ENCODE assay signal across 22 mouse cellular contexts in genomic region chr10:68388138-68388537, GRCm38 (mm10).
DNase-seq lines count a peak whose midpoint lies in the region; ATAC-seq lines count a peak whose summit lies in the region.
"Had no signal": no experiment of that assay in that cellular context is flagged by ENCODE, and none has a peak within 500 bp of the region (broad histone marks: within the 10 kb centered on the region; RNA-seq: fewer than 3 reads in every experiment).

No protein-coding gene starts in this region.

- H3K27me3 ChIP-seq in embryonic facial prominence, embryonic 13.5 days, result no peaks in the 10 kb centered on the region
- H3K27me3 ChIP-seq in embryonic facial prominence, embryonic 10.5 days (replicated peaks; ENCODE audit: low read depth, poor library complexity, severe bottlenecking), result no peaks in the 10 kb centered on the region
- H3K27me3 ChIP-seq in intestine, embryonic 15.5 days (replicated peaks), result no peaks in the 10 kb centered on the region
- H3K27me3 ChIP-seq: embryonic facial prominence, embryonic 12.5 days; forebrain, embryonic 13.5 days; hindbrain, embryonic 13.5 days had no signal

- ATAC-seq in embryonic facial prominence, embryonic 13.5 days (ENCODE audit: insufficient number of reproducible peaks, insufficient read depth, low FRiP score, low TSS enrichment, low read depth), result peak; percentile 10; the same call in 1 of the 2 replicates
- ATAC-seq in intestine, embryonic 15.5 days, result peak; percentile 83
- ATAC-seq in erythroblast, adult 5-6 weeks (replicated peaks; ENCODE audit: low FRiP score, poor library complexity, severe bottlenecking), result no peak
- ATAC-seq: activated CD4-positive, CD25-positive, alpha-beta regulatory T cell, adult 4 months; forebrain, embryonic 13.5 days; forebrain, embryonic 16.5 days; hindbrain, embryonic 16.5 days had no signal

- WGBS in embryonic facial prominence, embryonic 13.5 days, result 80% methylated on average over 7 of the region's 7 CpGs
- 86% methylated on average over 7 of the region's 7 CpGs for WGBS in embryonic facial prominence, embryonic 10.5 days
- 64% methylated on average over 7 of the region's 7 CpGs for WGBS in intestine, embryonic 15.5 days
- WGBS in large intestine, adult 2 months, result 30% methylated on average over 7 of the region's 7 CpGs

- no peak overlapping the region for H3K4me2 ChIP-seq in embryonic facial prominence, embryonic 13.5 days
- no peak overlapping the region for H3K4me2 ChIP-seq in intestine, embryonic 15.5 days (replicated peaks)
- H3K4me2 ChIP-seq: embryonic facial prominence, embryonic 12.5 days; forebrain, embryonic 13.5 days; heart, embryonic 11.5 days; hindbrain, embryonic 13.5 days had no signal

- no peaks in the 10 kb centered on the region for H3K9me3 ChIP-seq in embryonic facial prominence, embryonic 13.5 days
- H3K9me3 ChIP-seq in embryonic facial prominence, embryonic 10.5 days, result no peaks in the 10 kb centered on the region
- H3K9me3 ChIP-seq in intestine, embryonic 15.5 days, result no peaks in the 10 kb centered on the region
- H3K9me3 ChIP-seq: embryonic facial prominence, embryonic 12.5 days; forebrain, embryonic 10.5 days; hindbrain, embryonic 10.5 days; hindbrain, embryonic 13.5 days had no signal

- H3K4me3 ChIP-seq in embryonic facial prominence, embryonic 13.5 days, result no peak overlapping the region
- H3K4me3 ChIP-seq in embryonic facial prominence, embryonic 10.5 days, result no peak overlapping the region
- no peak overlapping the region for H3K4me3 ChIP-seq in intestine, embryonic 15.5 days (replicated peaks)
- H3K4me3 ChIP-seq: embryonic facial prominence, embryonic 12.5 days; forebrain, embryonic 10.5 days; forebrain, embryonic 13.5 days; hindbrain, embryonic 10.5 days; hindbrain, embryonic 13.5 days had no signal

- H3K27ac ChIP-seq in embryonic facial prominence, embryonic 13.5 days, result no peak overlapping the region
- no peak overlapping the region for H3K27ac ChIP-seq in embryonic facial prominence, embryonic 10.5 days (replicated peaks)
- no peak overlapping the region for H3K27ac ChIP-seq in intestine, embryonic 15.5 days
- H3K27ac ChIP-seq: embryonic facial prominence, embryonic 12.5 days; forebrain, embryonic 10.5 days; forebrain, embryonic 13.5 days; hindbrain, embryonic 10.5 days; hindbrain, embryonic 13.5 days had no signal

- no peak overlapping the region for H3K9ac ChIP-seq in embryonic facial prominence, embryonic 13.5 days
- H3K9ac ChIP-seq in intestine, embryonic 15.5 days, result no peak overlapping the region
- H3K9ac ChIP-seq: embryonic facial prominence, embryonic 12.5 days; forebrain, embryonic 13.5 days; hindbrain, embryonic 13.5 days had no signal

- no peak for DNase-seq in embryonic facial prominence, embryonic 10.5 days (ENCODE audit: low spot score)
- peak; percentile 43 for DNase-seq in large intestine, adult 2 months (ENCODE audit: low read depth, low spot score)
- no peak for DNase-seq in spleen, postnatal 10 days (ENCODE audit: low spot score in 2 of 2)
- DNase-seq: adrenal gland, adult 8-10 months; adrenal gland, postnatal 25 days; cerebellum, adult 11-12 months; cerebellum, adult 9-10 months; cerebellum, postnatal 14 days; gastrocnemius, postnatal 10 days; gastrocnemius, postnatal 36 days had no signal

- no peaks in the 10 kb centered on the region for H3K4me1 ChIP-seq in embryonic facial prominence, embryonic 13.5 days
- H3K4me1 ChIP-seq in embryonic facial prominence, embryonic 10.5 days, result peaks cover 3% of the 10 kb centered on the region; the same call in 1 of the 2 replicates
- no peaks in the 10 kb centered on the region for H3K4me1 ChIP-seq in intestine, embryonic 15.5 days (replicated peaks)
- H3K4me1 ChIP-seq: embryonic facial prominence, embryonic 12.5 days; forebrain, embryonic 10.5 days; forebrain, embryonic 13.5 days; hindbrain, embryonic 10.5 days; hindbrain, embryonic 13.5 days had no signal

- no peaks in the 10 kb centered on the region for H3K36me3 ChIP-seq in embryonic facial prominence, embryonic 13.5 days
- H3K36me3 ChIP-seq in embryonic facial prominence, embryonic 10.5 days (replicated peaks), result no peaks in the 10 kb centered on the region
- no peaks in the 10 kb centered on the region for H3K36me3 ChIP-seq in intestine, embryonic 15.5 days
- H3K36me3 ChIP-seq: embryonic facial prominence, embryonic 12.5 days; forebrain, embryonic 10.5 days; hindbrain, embryonic 10.5 days; hindbrain, embryonic 13.5 days had no signal
